Mouse (Mus musculus) kidney, adult 2 months (tissue): Measurements from ENCODE around the gene Ccr10.

Source experiments
- CTCF ChIP-seq: fragments of 200-500 bp; conservative IDR thresholded peaks from 2 replicates; pipeline ENCODE4 v1.5.1; 2011; ENCODE audit warnings: low read depth, mild to moderate bottlenecking, control low read depth, low read length, moderate library complexity, mixed read lengths; ENCODE audit not compliant: insufficient read depth, insufficient read length
- POLR2A ChIP-seq: fragments of 200-500 bp; IDR thresholded peaks from one replicate; pipeline ENCODE4 v1.6.1; 2011; ENCODE audit warnings: low read depth, low read length, control low read depth

DNA sequence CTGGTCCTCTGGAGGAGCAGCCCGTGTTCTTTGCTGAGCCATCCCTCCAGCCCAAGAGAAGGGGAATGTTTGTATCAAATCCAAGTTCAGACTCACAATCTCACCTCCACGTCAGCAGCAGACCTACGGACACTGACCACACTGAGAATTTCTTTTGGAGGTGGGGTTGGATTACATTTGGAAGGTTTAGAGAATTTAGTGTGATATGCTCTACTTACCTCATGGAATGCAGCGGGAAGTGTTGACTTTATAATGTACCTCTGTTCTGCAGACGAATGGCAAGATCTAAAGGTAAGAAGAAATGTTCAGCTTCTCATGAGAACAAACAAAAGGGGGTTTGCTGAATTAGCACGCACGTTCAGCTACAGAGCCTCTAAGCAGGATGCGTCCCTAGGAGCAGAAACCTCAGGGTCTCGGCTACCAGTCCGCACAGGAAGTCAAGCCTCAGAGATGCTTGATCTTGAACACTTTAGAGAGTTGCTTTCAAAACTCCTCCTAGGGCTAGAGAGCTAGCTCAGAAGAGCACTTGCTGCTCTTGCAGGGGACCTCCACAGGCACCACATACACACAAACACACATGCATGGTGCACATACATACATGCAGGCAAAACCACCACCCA, 43.3 kb upstream of the Ccr10 start:
- TF ChIP-seq CTCF (no peak), POLR2A (no peak)
